Mouse (Mus musculus) bone marrow macrophage, adult 2 months (primary cell): ENCODE measurements around the gene Cacna1f.

ENCODE experiments used
- CTCF ChIP-seq: IDR thresholded peaks from 2 replicates; pipeline ENCODE4 v1.5.1; 2012; ENCODE audit warnings: low read depth, mild to moderate bottlenecking, low read length, moderate library complexity
- POLR2A ChIP-seq: IDR thresholded peaks from 2 replicates; pipeline ENCODE4 v1.6.1; 2012; ENCODE audit warnings: mild to moderate bottlenecking, low read depth, low read length, borderline replicate concordance

DNA sequence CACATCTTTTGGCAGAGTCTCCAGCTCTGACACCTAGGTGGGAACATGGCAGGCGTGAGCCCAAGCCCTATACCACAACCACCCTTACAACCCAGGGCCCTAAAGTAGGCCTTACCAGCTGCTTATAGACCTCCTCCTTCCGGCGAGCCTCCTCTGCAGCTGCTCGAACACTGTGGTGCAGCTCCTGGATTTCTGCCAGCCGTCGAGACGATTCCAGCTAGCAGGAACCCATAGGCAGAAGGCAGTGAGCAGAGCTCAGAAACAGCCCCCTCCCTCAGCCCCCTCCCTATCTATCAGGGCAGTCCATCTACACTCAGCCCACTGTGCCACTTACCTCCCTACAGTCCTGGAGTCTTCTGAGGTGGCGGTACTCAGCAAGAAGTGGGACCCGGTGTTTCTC, 11.5 kb upstream of the Cacna1f start:
- no peak for TF ChIP-seq CTCF
- TF ChIP-seq POLR2A, result no peak
